Mouse (Mus musculus) liver, embryonic 14.5 days (tissue): ENCODE results near the gene Ntn3.

Experiments used
- CTCF ChIP-seq: IDR thresholded peaks from 2 replicates; pipeline ENCODE4 v1.5.1; 2016; ENCODE audit warnings: antibody characterized with exemption, low read depth, control low read depth
- EP300 ChIP-seq: IDR thresholded peaks from 2 replicates; pipeline ENCODE4 v1.6.1; 2016; ENCODE audit warnings: antibody characterized with exemption, low read depth

- no peak for TF ChIP-seq CTCF
- TF ChIP-seq EP300, result no peak
These were observed 40.6 kb downstream of the Ntn3 start for GRCm38 (mm10) chr17:24168590-24169277.
